Mouse (Mus musculus): ENCODE results near the gene Ttf2.

Ttf2 gene

GRCm38 (mm10) chr3:100969176-100969917, at the start of gene Ttf2:
Ttf2 (minus strand) TSS chr3:100969663.
- DNase-seq, result peak; percentile 89

- no peak for DNase-seq
Observed at GRCm38 (mm10) chr3:101018494-101018893, 49.0 kb upstream of the Ttf2 start.

- DNase-seq, result no peak
Observed at GRCm38 (mm10) chr3:101016050-101016449, 46.6 kb upstream of the Ttf2 start.

GRCm38 (mm10) chr3:101015254-101015653, 45.8 kb upstream of the Ttf2 start:
- no peak for DNase-seq

- no peak for DNase-seq
Observed at GRCm38 (mm10) chr3:101013536-101013935, 44.1 kb upstream of the Ttf2 start.

GRCm38 (mm10) chr3:101013005-101013404, 43.5 kb upstream of the Ttf2 start:
- no peak for DNase-seq

- no peak for DNase-seq
Observed at GRCm38 (mm10) chr3:101012597-101012996, 43.1 kb upstream of the Ttf2 start.

- DNase-seq, result no peak
Observed at GRCm38 (mm10) chr3:101012131-101012571, 42.7 kb upstream of the Ttf2 start.

- no peak for DNase-seq
Observed at GRCm38 (mm10) chr3:101011203-101011600, 41.7 kb upstream of the Ttf2 start.

- no peak for DNase-seq
Observed at GRCm38 (mm10) chr3:101010589-101011202, 41.2 kb upstream of the Ttf2 start.

GRCm38 (mm10) chr3:101007112-101007782, 37.8 kb upstream of the Ttf2 start:
- no peak for DNase-seq

- DNase-seq, result no peak
Observed at GRCm38 (mm10) chr3:101005392-101005791, 35.9 kb upstream of the Ttf2 start.

- DNase-seq, result no peak
Observed at GRCm38 (mm10) chr3:101003575-101004356, 34.3 kb upstream of the Ttf2 start.

GRCm38 (mm10) chr3:100999732-101000131, 30.3 kb upstream of the Ttf2 start:
- DNase-seq, result no peak

GRCm38 (mm10) chr3:100998904-100999340, 29.5 kb upstream of the Ttf2 start:
- DNase-seq, result peak; percentile 26

- no peak for DNase-seq
Observed at GRCm38 (mm10) chr3:100997785-100998570, 28.5 kb upstream of the Ttf2 start.

GRCm38 (mm10) chr3:100994252-100994651, 24.8 kb upstream of the Ttf2 start:
- DNase-seq, result no peak

GRCm38 (mm10) chr3:100993718-100994117, 24.3 kb upstream of the Ttf2 start:
- no peak for DNase-seq

GRCm38 (mm10) chr3:100993158-100993557, 23.7 kb upstream of the Ttf2 start:
- no peak for DNase-seq

GRCm38 (mm10) chr3:100990231-100990630, 20.8 kb upstream of the Ttf2 start:
- DNase-seq, result no peak

GRCm38 (mm10) chr3:100989417-100989816, 20.0 kb upstream of the Ttf2 start:
- DNase-seq, result no peak

- no peak for DNase-seq
Observed at GRCm38 (mm10) chr3:100979290-100979689, 9.8 kb upstream of the Ttf2 start.
